Mouse (Mus musculus) yolk sac, embryonic 10.5 days (tissue): ENCODE data around the gene Ldlr.
"Not testable (repeated sequence)": the region's sequence is repeated elsewhere in the genome, so short reads cannot be mapped to it uniquely, and the experiment has no call there.

Experiments
- DNase-seq: peaks from one replicate; pipeline ENCODE4 v3.0.0-alpha.2; 2017; ENCODE audit warnings: low spot score

The Ldlr gene

GRCm38 (mm10) chr9:21788234-21788633, 65.0 kb downstream of the Ldlr start:
- no peak for DNase-seq

GRCm38 (mm10) chr9:21791861-21792260, 68.6 kb downstream of the Ldlr start:
- no peak for DNase-seq

- DNase-seq = no peak
Measured at GRCm38 (mm10) chr9:21792644-21793043, 69.4 kb downstream of the Ldlr start.

- not testable (repeated sequence) for DNase-seq
Measured at GRCm38 (mm10) chr9:21793507-21793906, 70.2 kb downstream of the Ldlr start.

GRCm38 (mm10) chr9:21794344-21794834, 71.1 kb downstream of the Ldlr start:
- no peak for DNase-seq

- DNase-seq = no peak
Measured at GRCm38 (mm10) chr9:21794925-21795324, 71.6 kb downstream of the Ldlr start.

GRCm38 (mm10) chr9:21795579-21795978, 72.3 kb downstream of the Ldlr start:
- no peak for DNase-seq

- peak; percentile 20 for DNase-seq
Measured at GRCm38 (mm10) chr9:21796259-21796658, 73.0 kb downstream of the Ldlr start.

GRCm38 (mm10) chr9:21796919-21797318, 73.6 kb downstream of the Ldlr start:
- no peak for DNase-seq

GRCm38 (mm10) chr9:21797921-21798344, 74.7 kb downstream of the Ldlr start:
- DNase-seq = peak; percentile 85

- peak; percentile 92 for DNase-seq
Measured at GRCm38 (mm10) chr9:21798345-21799009, 75.2 kb downstream of the Ldlr start, which contains the start of gene Kank2. Gene Kank2 (minus strand): TSS chr9:21798744.

- no peak for DNase-seq
Measured at GRCm38 (mm10) chr9:21799010-21799350, 75.7 kb downstream of the Ldlr start.
